Mouse (Mus musculus) gastrocnemius, postnatal 14 days (tissue): ENCODE data around the gene Myh14. TPM values are rescaled to one million over a fixed set of nuclear protein-coding genes. Genes with fewer than 3 reads are reported as not detected.
A peak's percentile ranks its signal among the peaks of the same experiment; 100 is the strongest.

Experiments
- DNase-seq: peaks from one replicate; pipeline ENCODE4 v3.0.0; 2021; ENCODE audit warnings: mixed read lengths
- intact Hi-C: fragments of 180-260 bp; cut with DNase I; formaldehyde crosslinking; loops from one replicate; pipeline ENCODE4 v1.15.1; 2025; ENCODE audit warnings: low total_unique reads
- total RNA-seq, 2 experiments: library from RNA; stranded (reverse); gene quantifications; 2 replicates each; pipeline ENCODE4 v1.2.3; 2021

Gene Myh14
- total RNA-seq, 2 experiments from 2014 or later: 20.6 to 24.4 TPM

- intact Hi-C loops: loop anchor here (5.0 kb wide), 1 partner anchor 38 kb away; the partner anchor contains the start of gene Mybpc2
- peak; percentile 73 for DNase-seq
These were observed 109.9 kb downstream of the Myh14 start for GRCm38 (mm10) chr7:44560435-44561400.

GRCm38 (mm10) chr7:44557629-44558028, 113.0 kb downstream of the Myh14 start:
- intact Hi-C loops: no loop called here
- no peak for DNase-seq

Other genes starting within 250 kb of the Myh14 start
- gene Lrrc4b, start 241.8 kb downstream of the Myh14 start, total RNA-seq: 1 to 10 TPM in 1 of 2 experiments, under 1 TPM in 1; 0.51 to 1.3 TPM
- gene Aspdh, start 205.5 kb downstream of the Myh14 start, total RNA-seq: not detected
- gene Josd2, start 202.9 kb downstream of the Myh14 start, total RNA-seq: 10 to 100 TPM; 60.2 to 73.5 TPM
- gene Emc10, start 174.3 kb downstream of the Myh14 start, total RNA-seq: 10 to 100 TPM; 44.1 to 48.8 TPM
- 1 to 10 TPM; 3.8 to 4.7 TPM for gene Fam71e1, start 174.3 kb downstream of the Myh14 start, total RNA-seq
- 1,000 to 10,000 TPM; 3,999 to 4,490 TPM for gene Mybpc2, start 146.2 kb downstream of the Myh14 start, total RNA-seq
- gene Spib, start 138.8 kb downstream of the Myh14 start, total RNA-seq: under 1 TPM; 0.16 to 0.18 TPM
- gene Pold1, start 122.0 kb downstream of the Myh14 start, total RNA-seq: 1 to 10 TPM; 7.0 to 7.8 TPM
- gene Nr1h2, start 116.9 kb downstream of the Myh14 start, total RNA-seq: 10 to 100 TPM; 28.0 to 28.2 TPM
- not detected for gene Napsa, start 98.5 kb downstream of the Myh14 start, total RNA-seq
- 1 to 10 TPM; 2.9 to 3.1 TPM for gene Kcnc3, start 80.2 kb downstream of the Myh14 start, total RNA-seq
- gene Izumo2, start 37.9 kb upstream of the Myh14 start, total RNA-seq: not detected
- 10 to 100 TPM; 14.5 to 16.2 TPM for gene Vrk3, start 77.6 kb upstream of the Myh14 start, total RNA-seq
- gene Zfp473, start 80.2 kb upstream of the Myh14 start, total RNA-seq: under 1 TPM in 1 of 2 experiments, not detected in 1; 0.16 TPM
- gene Nup62, start 145.2 kb upstream of the Myh14 start, total RNA-seq: 10 to 100 TPM; 21.2 to 28.1 TPM
- 1 to 10 TPM; 2.3 to 2.6 TPM for gene Il4i1, start 145.5 kb upstream of the Myh14 start, total RNA-seq
- 10 to 100 TPM; 54.5 to 62.2 TPM for gene Atf5, start 145.8 kb upstream of the Myh14 start, total RNA-seq
- gene Akt1s1, start 178.1 kb upstream of the Myh14 start, total RNA-seq: 10 to 100 TPM; 85.9 to 86.7 TPM
- gene Tbc1d17, start 178.2 kb upstream of the Myh14 start, total RNA-seq: 10 to 100 TPM; 28.2 to 38.9 TPM
- 10 to 100 TPM; 15.1 to 16.6 TPM for gene Pnkp, start 186.3 kb upstream of the Myh14 start, total RNA-seq
- 100 to 1,000 TPM; 161 to 167 TPM for gene Ptov1, start 198.9 kb upstream of the Myh14 start, total RNA-seq
- 10 to 100 TPM; 48.0 to 49.7 TPM for gene Med25, start 221.9 kb upstream of the Myh14 start, total RNA-seq
- gene Fuz, start 225.2 kb upstream of the Myh14 start, total RNA-seq: 10 to 100 TPM; 18.8 to 23.4 TPM